Mouse (Mus musculus): ENCODE data around the gene Abhd2.
"Not testable (repeated sequence)": the region's sequence is repeated elsewhere in the genome, so short reads cannot be mapped to it uniquely, and the experiment has no call there.

Abhd2 gene

DNA sequence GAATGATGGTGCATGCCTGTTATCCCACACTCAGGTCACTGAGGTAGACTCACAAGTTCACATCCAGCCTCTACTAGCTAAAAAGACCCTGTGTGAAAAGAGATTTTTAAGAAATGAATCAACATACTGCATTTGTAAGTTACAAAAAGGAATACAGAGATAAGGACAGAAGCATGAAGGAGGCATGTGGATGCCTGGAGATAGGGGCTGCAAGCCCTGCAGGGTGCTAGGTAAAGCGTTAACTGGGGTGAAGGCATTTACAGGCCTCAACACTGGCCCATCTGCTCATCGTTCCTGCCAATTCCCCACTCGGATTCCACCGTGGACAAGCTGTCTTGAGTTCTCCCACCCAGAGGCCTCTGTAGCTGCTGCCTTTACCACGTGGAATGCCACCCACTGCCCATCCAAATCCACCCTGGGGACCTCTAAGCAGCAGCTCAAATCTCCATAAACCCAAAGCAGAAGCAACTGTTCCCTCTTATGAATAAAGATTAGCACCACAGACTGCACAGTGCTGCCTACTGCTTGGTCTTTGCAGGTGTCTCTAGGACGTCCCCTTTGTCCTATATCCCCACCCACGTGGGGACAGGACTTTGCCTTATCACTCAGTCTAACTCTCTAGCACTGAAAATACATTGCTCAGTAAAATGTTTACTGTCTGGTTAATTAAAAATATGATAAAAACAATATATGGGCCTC, 5.2 kb upstream of the Abhd2 start:
- DNase-seq: no peak

GRCm38 (mm10) chr7:79268897-79269296, 4.1 kb upstream of the Abhd2 start:
- no peak for DNase-seq

DNA sequence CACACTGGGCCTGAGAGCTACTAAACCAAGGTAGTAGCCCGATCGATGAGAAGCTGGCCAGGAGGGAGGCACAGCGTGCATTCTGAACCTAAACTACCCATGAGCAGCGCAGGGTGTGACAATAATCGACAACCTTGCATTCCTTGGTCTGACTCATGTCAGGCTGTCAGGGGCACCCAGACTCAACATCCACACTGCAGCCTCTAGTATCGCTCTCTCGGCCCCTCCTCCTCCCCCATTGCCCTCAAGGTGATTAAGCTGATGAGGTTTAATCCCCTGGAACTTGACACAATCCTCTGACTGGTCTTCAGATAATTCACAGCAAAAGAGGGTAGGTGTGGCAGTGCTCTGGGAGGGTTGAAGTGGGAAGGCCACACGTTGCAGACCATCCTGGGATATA, 3.6 kb upstream of the Abhd2 start:
- no peak for DNase-seq

DNA sequence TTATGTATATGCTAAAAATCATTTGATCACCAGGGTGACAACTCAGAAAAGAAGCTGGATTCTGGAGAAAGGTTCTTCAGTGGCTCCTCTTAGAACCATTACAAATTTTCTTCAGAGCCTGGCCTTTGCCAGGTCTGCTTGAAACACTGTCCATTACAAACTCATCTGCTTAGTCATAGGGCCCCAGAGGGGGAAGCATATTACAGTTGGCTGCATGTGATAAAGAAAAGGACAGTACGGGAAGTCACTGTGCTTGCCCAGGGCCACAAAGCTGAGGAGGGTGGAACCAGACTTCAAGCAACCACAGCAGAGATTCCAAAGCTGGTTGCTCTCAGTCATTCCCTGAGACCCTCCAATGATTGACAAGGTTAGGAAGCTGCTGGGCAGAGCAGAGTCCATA, 3.1 kb upstream of the Abhd2 start:
- no peak for DNase-seq

DNA sequence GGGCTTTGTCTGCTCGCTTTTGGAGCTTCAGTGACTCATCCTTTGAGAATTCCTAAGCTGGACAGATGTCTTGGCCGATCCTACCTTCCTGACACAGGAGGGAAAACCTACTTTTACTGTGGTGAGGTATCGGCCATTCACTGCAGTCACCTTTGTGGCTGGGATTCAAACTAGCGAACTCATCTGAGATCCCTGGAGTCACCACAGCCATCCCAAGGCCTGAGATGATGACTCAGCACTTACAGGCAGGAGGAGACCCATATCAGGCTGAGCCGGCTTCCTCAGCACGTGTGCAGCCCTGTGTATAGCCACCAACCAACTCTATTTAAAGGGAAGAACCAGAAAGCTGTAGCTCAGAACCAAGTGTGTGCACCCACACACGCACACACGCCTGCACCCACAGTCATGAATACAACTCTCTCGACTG, 2.0 kb upstream of the Abhd2 start:
- no peak for DNase-seq

DNA sequence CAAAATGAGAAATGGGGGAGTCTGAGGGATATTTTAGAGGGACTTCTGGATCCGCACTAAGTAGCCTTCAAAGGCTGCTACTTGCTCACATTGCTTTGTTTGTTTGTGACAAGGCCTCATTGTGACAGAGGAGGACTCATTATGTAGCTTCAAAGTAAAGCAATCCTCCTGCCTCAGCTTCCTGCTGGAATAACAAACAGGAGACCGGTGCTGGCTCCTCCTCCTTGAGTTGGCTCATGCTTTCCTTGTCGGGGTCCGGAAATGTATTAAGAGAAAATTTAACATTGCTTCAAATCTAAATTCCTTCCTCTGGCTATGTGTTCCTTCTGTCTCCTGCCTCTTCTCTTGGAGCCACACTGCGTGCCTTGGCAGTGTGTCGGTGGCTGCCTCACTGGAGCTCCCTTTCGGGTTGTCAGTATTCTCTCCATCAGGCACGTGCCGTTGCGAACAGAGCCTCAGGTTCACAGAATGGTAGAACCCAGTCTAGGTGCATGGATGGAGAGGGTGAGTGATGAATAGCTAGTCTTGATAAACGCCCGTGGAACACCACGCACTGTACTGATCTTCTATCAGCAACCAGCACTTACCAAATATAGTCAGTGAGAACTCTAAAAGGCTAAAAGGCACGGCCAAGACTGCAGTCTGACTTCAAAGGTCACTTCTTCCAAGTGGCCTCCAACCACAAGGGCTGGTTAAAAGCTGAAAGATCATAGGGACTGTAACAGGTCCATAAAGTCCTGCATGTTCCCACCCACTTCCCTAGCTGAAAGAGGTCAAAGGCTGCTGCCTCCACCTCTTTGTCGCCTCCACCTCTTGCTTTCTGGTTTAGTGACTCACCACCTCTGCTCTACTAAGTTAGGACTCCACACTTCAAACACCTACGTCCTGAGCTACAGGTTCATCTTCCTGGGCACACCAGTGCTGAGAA, 874 bp upstream of the Abhd2 start:
- peak in 1 of 2 experiments; percentile 32 for DNase-seq

- peak; percentile 31 to 64 for DNase-seq
These were observed 906 bp downstream of the Abhd2 start for GRCm38 (mm10) chr7:79273738-79274472.

GRCm38 (mm10) chr7:79274473-79275010, 1.5 kb downstream of the Abhd2 start:
- DNase-seq: no peak

DNA sequence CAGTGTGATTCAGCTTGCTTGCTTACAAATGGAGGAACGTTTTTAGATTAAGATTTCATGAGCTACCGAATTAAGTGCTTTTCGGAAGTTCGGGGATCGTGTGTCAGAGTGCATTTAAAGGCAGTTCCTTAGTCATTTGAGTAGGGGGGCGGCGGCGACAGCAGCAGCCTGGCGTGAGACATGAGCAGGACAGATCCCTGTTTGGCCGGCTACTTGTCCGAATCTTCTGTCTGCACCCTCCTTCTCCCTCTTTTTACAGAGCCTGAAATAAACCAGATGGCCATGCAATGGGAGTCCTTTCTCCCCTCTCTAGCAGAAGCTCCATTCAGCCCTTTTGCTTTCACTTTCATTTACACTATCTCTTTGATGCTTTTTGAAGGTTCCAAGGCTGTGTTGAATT, 2.3 kb downstream of the Abhd2 start:
- DNase-seq: peak in 1 of 2 experiments; percentile 45

GRCm38 (mm10) chr7:79278432-79278831, 5.4 kb downstream of the Abhd2 start:
- no peak for DNase-seq

- peak; percentile 60 to 68 for DNase-seq
These were observed 6.5 kb downstream of the Abhd2 start for GRCm38 (mm10) chr7:79279376-79280029.

- DNase-seq: no peak
These were observed 10.1 kb downstream of the Abhd2 start for GRCm38 (mm10) chr7:79282883-79283670.

DNA sequence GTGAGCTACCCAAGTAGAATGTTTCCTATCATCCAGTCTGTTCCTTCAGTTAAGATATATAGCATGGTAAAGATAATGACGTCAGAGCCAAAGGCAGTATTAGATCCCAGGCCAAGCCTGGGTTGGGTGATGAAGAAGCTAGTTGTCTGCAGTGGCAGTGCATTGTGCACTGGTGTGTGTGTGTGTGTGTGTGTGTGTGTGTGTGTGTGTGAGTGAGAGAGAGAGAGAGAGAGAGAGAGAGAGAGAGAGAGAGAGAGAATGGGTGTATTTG, 10.6 kb downstream of the Abhd2 start:
- not testable (repeated sequence) for DNase-seq

DNA sequence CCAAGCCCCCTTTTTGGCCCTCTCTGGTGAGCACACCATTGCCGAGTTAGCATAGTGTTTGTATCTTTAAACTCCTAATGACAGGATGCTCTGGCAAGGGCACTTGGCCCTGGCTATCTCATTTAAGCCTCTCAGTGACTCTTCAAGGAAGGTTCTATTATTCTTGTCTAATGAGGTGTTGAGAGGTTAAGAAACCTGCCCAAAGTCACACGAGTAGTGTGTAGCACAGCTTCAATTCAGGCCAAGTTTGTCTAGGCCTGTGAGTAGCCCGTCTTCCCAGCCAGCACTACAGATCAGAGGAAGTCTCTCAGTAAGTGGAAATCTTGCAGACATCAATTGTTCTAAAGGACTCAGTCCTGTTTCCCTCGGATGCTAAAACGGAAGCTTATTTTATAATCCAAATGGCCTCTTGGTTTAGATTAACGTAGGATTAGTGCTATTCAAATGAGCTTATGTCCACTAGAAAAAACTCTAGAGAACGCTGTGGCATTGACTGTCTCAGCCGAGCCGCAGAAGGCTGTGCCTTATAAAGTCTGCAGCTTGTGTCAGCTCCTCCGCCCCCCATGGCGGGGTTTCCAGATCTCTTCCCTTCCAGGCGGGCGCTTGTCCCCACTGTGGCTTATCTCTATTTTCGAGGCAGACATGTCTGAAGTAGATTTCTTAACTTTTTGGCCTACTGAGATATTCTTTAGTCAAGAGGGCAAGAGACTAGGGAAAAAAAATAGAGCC, 11.3 kb downstream of the Abhd2 start:
- no peak for DNase-seq

- DNase-seq: no peak
These were observed 11.9 kb downstream of the Abhd2 start for GRCm38 (mm10) chr7:79284889-79285280.

DNA sequence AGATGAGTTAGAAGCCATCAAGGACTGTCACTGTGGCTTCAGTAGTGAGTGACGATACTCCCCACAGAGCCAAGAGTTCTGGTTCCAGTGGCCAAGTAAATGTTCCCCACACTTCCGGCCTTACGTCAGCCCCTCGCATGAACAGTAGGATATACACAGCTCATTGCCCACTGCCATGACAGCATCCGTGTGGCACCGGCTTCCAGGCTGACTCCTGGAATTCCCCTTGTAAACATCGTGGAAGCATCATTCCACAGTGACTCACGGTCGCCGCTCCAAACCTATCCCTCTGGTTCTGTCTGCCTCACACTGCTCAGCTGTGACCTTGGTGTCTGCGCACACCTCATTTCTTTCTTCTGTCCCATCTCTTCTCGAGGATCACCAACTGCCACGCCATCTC, 12.4 kb downstream of the Abhd2 start:
- peak; percentile 69 to 81 for DNase-seq

GRCm38 (mm10) chr7:79287226-79287625, 14.2 kb downstream of the Abhd2 start:
- DNase-seq: no peak

DNA sequence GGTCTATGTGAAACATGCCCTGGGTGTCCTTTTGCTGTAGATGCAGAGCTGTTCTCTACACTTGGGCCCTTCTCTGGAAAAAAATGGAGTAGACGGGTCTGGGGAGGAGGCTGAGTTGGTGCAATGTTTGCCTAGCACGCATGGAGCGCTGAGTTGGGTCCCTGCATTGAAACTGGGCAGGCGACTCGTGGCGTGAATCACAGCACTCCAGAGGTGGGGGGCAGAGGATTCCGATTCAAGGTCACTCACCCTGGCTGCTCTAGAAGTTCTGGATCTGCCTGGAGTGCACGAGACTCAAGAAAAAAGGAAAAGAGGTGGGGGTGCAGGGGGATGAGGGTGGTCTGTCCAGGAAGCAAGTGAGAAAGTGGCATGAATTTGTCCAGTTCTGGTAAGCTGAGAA, 14.9 kb downstream of the Abhd2 start:
- no peak for DNase-seq

- DNase-seq: no peak
These were observed 15.4 kb downstream of the Abhd2 start for GRCm38 (mm10) chr7:79288422-79288821.

- no peak for DNase-seq
These were observed 20.7 kb downstream of the Abhd2 start for GRCm38 (mm10) chr7:79293605-79294232.

Measured in lung, postnatal 4 days (tissue).